Mouse (Mus musculus) cerebellum, postnatal 36 days (tissue): ENCODE measurements at regions not wholly inside any gene's neighbourhood (a gene's known extent, or its start where the extent isn't known, plus 50 kb on each side); places are given as distances from the start of the nearest gene placed in this dataset.

Experiments used
- DNase-seq, 2 experiments: peaks; one replicate each; pipeline ENCODE4 v3.0.0; 2021 to 2022; ENCODE audit warnings: mixed read lengths in 2 of 2

DNA sequence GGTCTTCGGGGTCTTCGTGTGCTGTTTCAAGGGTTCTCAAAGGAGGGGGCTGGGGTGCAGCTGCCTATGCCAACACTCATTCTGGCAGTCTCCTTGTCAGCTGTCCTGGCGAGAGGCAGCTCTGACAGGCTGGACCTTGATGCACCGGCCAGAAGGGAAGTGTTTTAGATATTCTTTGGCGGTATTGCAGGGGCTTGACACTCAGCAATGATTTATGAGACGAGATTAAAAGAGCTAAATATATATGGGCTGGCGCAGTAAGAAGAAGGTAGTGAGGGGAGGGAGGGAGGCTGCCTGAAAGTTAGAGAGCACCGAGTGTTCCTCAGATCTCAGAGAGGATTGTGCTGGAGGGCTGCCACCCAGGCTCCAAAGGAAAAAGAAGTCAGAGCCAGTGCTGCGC, 50.2 kb upstream of the Pdzd8 start:
- DNase-seq = no peak

DNA sequence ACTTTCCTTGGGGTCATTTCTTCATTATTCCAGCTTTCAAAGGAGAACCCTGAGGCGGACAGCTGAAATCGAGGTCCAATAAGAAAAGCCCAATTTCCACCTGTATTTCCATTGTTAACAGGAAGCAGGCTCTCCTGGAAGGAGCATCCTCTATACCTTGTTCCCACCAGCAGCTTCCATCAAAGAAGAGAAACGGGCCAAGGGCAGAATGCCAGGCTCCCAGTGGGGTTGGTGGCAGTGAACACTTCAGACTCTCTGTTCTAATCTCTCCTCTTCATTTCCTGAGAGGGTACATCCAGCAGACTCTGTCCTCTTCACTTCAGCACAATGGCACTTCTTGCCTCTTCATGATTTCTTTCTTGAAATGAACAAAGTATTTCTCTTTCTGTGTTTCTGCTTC, 50.9 kb upstream of the Pdzd8 start:
- peak in 1 of 2 experiments; percentile 9 for DNase-seq

DNA sequence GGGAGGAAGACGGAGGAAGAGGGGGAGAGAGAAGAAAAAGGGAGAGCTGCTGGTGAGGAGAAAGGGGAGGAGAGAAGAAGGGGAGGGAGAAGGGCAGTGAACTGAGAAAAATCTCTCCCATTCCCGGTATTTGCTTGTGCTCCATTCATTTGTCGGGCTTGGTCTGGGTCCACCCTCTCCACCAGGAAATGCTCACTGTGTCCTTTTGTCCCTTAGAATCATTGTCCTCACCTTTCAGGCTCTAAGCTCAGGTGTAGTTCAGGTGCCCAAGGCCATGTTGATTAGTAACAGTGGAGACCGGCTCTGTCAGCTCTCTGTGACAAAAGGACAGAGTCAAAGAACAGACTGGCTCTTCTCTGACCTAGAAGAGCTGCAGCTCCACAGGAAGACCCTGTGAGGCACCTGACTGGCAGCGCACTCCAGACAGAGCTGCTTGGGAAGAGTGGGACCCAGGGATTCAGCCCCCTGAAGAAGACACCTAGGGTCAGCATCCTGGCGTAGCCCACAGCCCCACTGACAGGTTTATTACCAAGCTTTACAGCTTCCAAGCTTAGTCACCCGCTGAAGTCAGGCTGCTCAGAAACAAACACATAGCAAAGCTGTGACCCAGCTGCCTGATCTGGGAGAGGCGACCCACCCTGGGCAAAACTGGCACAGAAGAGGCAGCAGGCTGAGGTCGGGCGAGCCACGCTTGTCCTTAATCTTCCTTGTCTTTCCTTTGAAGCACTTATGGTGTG, 54.4 kb upstream of the Pdzd8 start:
- DNase-seq = no peak

DNA sequence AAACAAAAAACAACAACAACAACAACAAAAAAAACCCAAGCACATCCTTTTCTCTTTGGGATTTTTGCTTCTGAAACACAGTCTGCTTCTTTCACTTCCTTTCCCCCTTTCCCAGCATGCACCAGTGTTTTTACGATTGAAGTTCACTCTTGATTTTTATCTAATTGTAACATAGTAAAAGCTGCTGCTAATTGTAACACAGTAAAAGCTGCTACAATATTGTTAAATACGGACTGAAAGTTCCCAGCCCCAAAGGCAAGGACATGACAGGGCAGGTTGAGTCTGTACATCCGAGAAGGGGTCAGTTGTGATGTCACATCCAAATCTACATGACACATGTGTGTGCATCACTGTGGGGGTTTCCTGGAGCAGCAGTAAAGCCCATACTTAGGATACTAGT, 55.7 kb upstream of the Pdzd8 start:
- DNase-seq = no peak

DNA sequence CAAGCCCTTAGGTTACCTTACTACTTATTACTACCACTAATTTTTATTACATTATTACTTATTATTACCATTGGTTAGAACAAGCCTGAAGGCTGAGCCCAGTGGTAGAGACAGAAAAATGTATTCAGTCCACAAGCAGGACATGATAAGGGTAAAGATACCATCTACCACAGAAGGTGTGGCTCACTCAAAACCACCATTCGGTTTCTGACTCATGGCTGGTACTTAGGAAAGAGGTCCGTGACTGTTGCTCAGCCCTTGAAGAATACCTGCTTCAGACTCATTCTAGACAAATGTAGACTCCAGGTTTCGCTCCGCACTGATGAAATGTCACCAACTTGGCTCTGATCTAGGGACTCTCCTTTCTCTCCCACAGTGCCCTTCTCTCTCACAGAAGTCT, 56.1 kb upstream of the Emx2 start:
- DNase-seq = no peak

GRCm38 (mm10) chr19:59404082-59404481, 54.1 kb upstream of the Emx2 start:
- no peak for DNase-seq

- no peak for DNase-seq
Observed at GRCm38 (mm10) chr19:59404766-59405165, 53.4 kb upstream of the Emx2 start.

- no peak for DNase-seq
Observed at GRCm38 (mm10) chr19:59405616-59406015, 52.6 kb upstream of the Emx2 start.

DNA sequence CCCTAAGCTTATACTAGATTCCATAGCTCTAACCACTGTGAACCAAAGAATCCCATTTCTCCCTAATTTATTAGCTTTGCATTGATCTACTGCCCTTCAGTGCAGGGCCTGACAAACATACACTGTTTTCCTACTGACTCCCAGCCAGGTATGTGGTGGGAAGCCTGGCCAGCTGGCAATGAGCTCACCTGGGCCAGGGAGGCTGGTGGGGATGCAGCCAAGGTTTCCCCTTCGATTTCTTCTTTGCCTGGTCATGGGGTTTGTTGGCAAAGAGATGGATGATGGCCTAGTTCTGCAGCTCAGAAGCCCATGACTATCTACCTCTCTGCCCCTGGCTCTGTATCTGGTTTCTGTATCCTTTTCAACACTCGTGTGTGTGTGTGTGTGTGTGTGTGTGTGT, 50.1 kb upstream of the Emx2 start:
- DNase-seq = peak in 1 of 2 experiments; percentile 19
